Mouse (Mus musculus) ES-E14 (cell line): ENCODE data around the gene Il34.

Experiments
- MAFK ChIP-seq: IDR thresholded peaks from 2 replicates; pipeline ENCODE4 v1.6.1; 2014; ENCODE audit warnings: mild to moderate bottlenecking, low read depth, low read length, inconsistent platforms; ENCODE audit not compliant: insufficient read depth
- ZNF384 ChIP-seq: IDR thresholded peaks from 2 replicates; pipeline ENCODE4 v1.6.1; 2012; ENCODE audit warnings: low read depth, low read length, inconsistent platforms

GRCm38 (mm10) chr8:110741816-110742451 lies 63.8 kb downstream of the Il34 start:
- TF ChIP-seq MAFK, result no peak
- TF ChIP-seq ZNF384, result no peak
